Mouse (Mus musculus) forebrain, embryonic 10.5 days (tissue): ENCODE results near the gene Tas2r131. TPM values are rescaled to one million over a fixed set of nuclear protein-coding genes. Genes with fewer than 3 reads are reported as not detected.
"Not testable (repeated sequence)": the region's sequence is repeated elsewhere in the genome, so short reads cannot be mapped to it uniquely, and the experiment has no call there.

Source experiments
- DNase-seq: peaks from one replicate; pipeline ENCODE4 v3.0.0-alpha.2; 2017; ENCODE audit warnings: low spot score; ENCODE audit errors: extremely low spot score
- H3K27ac ChIP-seq: fragments of 300-500 bp; sonication (generic); 2 replicates; pipeline ENCODE4 v1.5.1; 2016; ENCODE audit warnings: mild to moderate bottlenecking
- H3K27me3 ChIP-seq: fragments of 300-500 bp; sonication (generic); 2 replicates; pipeline ENCODE4 v1.6.1; 2016; ENCODE audit warnings: mild to moderate bottlenecking; ENCODE audit not compliant: poor library complexity, severe bottlenecking
- H3K36me3 ChIP-seq: fragments of 300-500 bp; sonication (generic); replicated peaks from 2 replicates; pipeline ENCODE4 v1.6.1; 2016; ENCODE audit warnings: mild to moderate bottlenecking, moderate library complexity
- H3K4me1 ChIP-seq: fragments of 300-500 bp; sonication (generic); 2 replicates; pipeline ENCODE4 v1.6.1; 2016
- H3K4me3 ChIP-seq: fragments of 300-500 bp; sonication (generic); 2 replicates; pipeline ENCODE4 v1.5.1; 2016; ENCODE audit warnings: mild to moderate bottlenecking, moderate library complexity
- H3K9me3 ChIP-seq: fragments of 300-500 bp; sonication (generic); 2 replicates; pipeline ENCODE4 v1.6.1; 2016; ENCODE audit warnings: mild to moderate bottlenecking, moderate library complexity
- WGBS: fragments of 180-500 bp; shearing (Covaris S2); methylation state at CpG from one replicate; pipeline ENCODE4 v1.1.7; 2016; 5-methylcytosine and 5-hydroxymethylcytosine counted together
- polyA plus RNA-seq: library from polyadenylated mRNA; unstranded; fragments of >200 nt; fragmentation: Nextera tagmentation; extraction: Ambion mirVana; gene quantifications from 2 replicates; pipeline ENCODE4 v1.2.1, GENCODE M21; 2016

Gene Tas2r131
- not detected in 2 replicates for polyA plus RNA-seq

DNA sequence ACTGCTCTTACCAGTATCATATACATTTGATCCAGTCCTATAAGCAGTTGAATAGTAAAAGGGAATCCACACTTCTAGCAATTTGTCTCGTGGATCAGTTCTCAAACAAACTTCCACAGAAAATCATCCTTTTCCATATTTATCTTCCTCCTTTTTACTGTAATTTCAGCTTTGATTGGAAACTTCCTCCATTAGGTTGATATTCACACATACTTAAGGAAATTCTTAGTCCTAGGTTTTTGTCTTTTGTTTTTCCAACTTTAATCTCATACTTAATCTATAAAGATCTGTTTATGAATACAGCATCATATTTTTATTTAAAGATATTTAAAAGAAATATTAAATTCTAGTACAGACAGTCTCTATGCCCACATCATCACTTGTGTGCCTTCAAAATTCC, at the start of gene Tas2r131:
Gene Tas2r131, minus strand, starts transcription at position 101 of the 400 bp plus-strand sequence.
- Histone ChIP-seq H3K9me3 (no peaks in the 10 kb centered on the region), H3K4me3 (no peak within 1 kb of the TSS), H3K4me1 (no peaks in the 10 kb centered on the region), H3K36me3 (no peaks in the 10 kb centered on the region), H3K27ac (no peak within 1 kb of the TSS), H3K27me3 (no peaks in the 10 kb centered on the region)
- WGBS = 81% methylated on average over 1 of the region's 1 CpGs
- DNase-seq = no peak

DNA sequence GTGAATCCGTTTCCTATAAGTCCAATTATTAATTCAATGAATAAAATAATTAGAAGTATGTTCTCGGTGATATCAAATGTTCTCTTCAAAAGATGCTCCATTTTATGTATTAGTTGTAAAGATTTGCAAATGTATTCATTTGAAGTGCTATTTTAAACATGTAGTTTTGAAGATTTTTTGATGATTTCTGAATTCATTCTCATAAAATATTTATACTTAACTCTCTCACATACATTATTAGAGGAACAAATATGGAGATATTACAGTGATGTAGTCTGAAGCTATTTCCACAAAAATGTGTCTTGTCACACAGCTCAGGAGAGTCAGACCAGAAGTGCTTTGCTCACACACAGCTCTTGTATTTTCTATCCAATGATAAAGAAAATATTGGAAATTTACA, 23.1 kb upstream of the Tas2r131 start, which contains the start of gene Tas2r109:
Gene Tas2r109, minus strand, starts transcription at position 101 of the 400 bp plus-strand sequence.
- Histone ChIP-seq H3K4me1 (no peaks in the 10 kb centered on the region), H3K9me3 (no peaks in the 10 kb centered on the region), H3K27me3 (no peaks in the 10 kb centered on the region), H3K36me3 (no peaks in the 10 kb centered on the region), H3K27ac (no peak within 1 kb of the TSS), H3K4me3 (no peak within 1 kb of the TSS)
- 86% methylated on average over 2 of the region's 2 CpGs for WGBS
- DNase-seq = no peak

GRCm38 (mm10) chr6:132950802-132951201, 6.9 kb downstream of the Tas2r131 start, which contains the start of gene Tas2r129:
Gene Tas2r129 (plus strand): TSS chr6:132951102.
- no peaks in the 10 kb centered on the region for H3K27me3 ChIP-seq
- no peak within 1 kb of the TSS for H3K27ac ChIP-seq
- 87% methylated on average over 2 of the region's 2 CpGs for WGBS
- H3K36me3 ChIP-seq = no peaks in the 10 kb centered on the region
- no peak for DNase-seq
- H3K4me1 ChIP-seq = no peaks in the 10 kb centered on the region
- no peaks in the 10 kb centered on the region for H3K9me3 ChIP-seq
- H3K4me3 ChIP-seq = no peak within 1 kb of the TSS

DNA sequence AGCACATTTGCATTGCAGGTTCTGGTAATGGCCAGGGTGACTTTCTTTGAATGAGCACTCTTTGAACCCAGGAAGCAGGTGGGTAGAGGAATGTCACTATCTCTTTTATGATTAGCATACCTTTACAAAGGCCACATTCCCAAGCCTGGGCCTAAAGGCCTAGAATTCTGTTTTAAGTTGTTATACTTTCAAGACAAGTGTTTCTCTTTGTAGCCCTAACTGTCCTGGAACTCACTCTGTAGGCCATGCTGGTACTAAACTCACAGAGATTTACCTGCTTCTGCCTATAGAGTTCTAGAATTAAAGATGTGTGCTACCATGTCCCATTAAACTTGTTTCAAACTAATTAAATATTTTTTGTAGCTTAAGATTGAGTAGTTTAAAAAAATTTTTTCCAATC, 16.3 kb downstream of the Tas2r131 start:
- not testable (repeated sequence) for H3K4me3 ChIP-seq, H3K27me3 ChIP-seq, H3K36me3 ChIP-seq, H3K27ac ChIP-seq, H3K4me1 ChIP-seq, H3K9me3 ChIP-seq, DNase-seq

- H3K4me1 ChIP-seq = no peaks in the 10 kb centered on the region
- no peak within 1 kb of the TSS for H3K4me3 ChIP-seq
- H3K9me3 ChIP-seq = no peaks in the 10 kb centered on the region
- H3K27ac ChIP-seq = no peak within 1 kb of the TSS
- WGBS = 86% methylated on average over 3 of the region's 3 CpGs
- no peaks in the 10 kb centered on the region for H3K36me3 ChIP-seq
- no peaks in the 10 kb centered on the region for H3K27me3 ChIP-seq
- DNase-seq = no peak
Observed at GRCm38 (mm10) chr6:132909351-132909750, 48.4 kb downstream of the Tas2r131 start, which contains the start of gene Tas2r125. Gene Tas2r125 (plus strand): TSS chr6:132909651.

Other genes starting within 250 kb of the Tas2r131 start
- not detected in 2 replicates for gene Tas2r122, start 246.0 kb downstream of the Tas2r131 start, polyA plus RNA-seq
- not detected in 2 replicates for gene Tas2r115, start 219.9 kb downstream of the Tas2r131 start, polyA plus RNA-seq
- gene Tas2r124, start 203.2 kb downstream of the Tas2r131 start, polyA plus RNA-seq = not detected in 2 replicates
- gene Tas2r102, start 195.8 kb downstream of the Tas2r131 start, polyA plus RNA-seq = not detected in 2 replicates
- not detected in 2 replicates for gene Tas2r136, start 179.8 kb downstream of the Tas2r131 start, polyA plus RNA-seq
- not detected in 2 replicates for gene Tas2r117, start 155.1 kb downstream of the Tas2r131 start, polyA plus RNA-seq
- gene Tas2r123, start 110.8 kb downstream of the Tas2r131 start, polyA plus RNA-seq = not detected in 2 replicates
- not detected in 2 replicates for gene Tas2r116, start 102.5 kb downstream of the Tas2r131 start, polyA plus RNA-seq
- gene Tas2r110, start 89.9 kb downstream of the Tas2r131 start, polyA plus RNA-seq = not detected in 2 replicates
- gene Tas2r113, start 64.9 kb downstream of the Tas2r131 start, polyA plus RNA-seq = not detected in 2 replicates
- not detected in 2 replicates for gene Tas2r125, start 48.3 kb downstream of the Tas2r131 start, polyA plus RNA-seq
- not detected in 2 replicates for gene Tas2r129, start 6.8 kb downstream of the Tas2r131 start, polyA plus RNA-seq
- not detected in 2 replicates for gene Tas2r109, start 23.0 kb upstream of the Tas2r131 start, polyA plus RNA-seq
- gene Tas2r103, start 79.2 kb upstream of the Tas2r131 start, polyA plus RNA-seq = not detected in 2 replicates
- gene Tas2r140, start 97.9 kb upstream of the Tas2r131 start, polyA plus RNA-seq = not detected in 2 replicates
- 58.9 and 62.0 TPM in 2 replicates for gene Smim10l1, start 147.0 kb upstream of the Tas2r131 start, polyA plus RNA-seq